8 mouse cellular contexts compared by ENCODE assay signal in genomic region chr17:88325910-88326739, GRCm38 (mm10).
DNase-seq lines count a peak whose midpoint lies in the region; ATAC-seq and TF ChIP-seq lines count a peak whose summit lies in the region.

No protein-coding gene starts in this region.

- WGBS in hindbrain, embryonic 12.5 days = 7% methylated on average over 12 of the region's 12 CpGs
- whole genome bisulfite sequencing in neural tube, embryonic 14.5 days = 7% methylated on average over 12 of the region's 12 CpGs

- peaks cover 38% of the 10 kb centered on the region for H3K4me1 ChIP-seq in hindbrain, embryonic 12.5 days
- H3K4me1 ChIP-seq in neural tube, embryonic 14.5 days (ENCODE audit: control insufficient read depth, insufficient read depth, low read length) = peaks cover 14% of the 10 kb centered on the region; the same call in 1 of the 2 replicates

- peaks cover 59% of the 10 kb centered on the region for H3K27me3 ChIP-seq in hindbrain, embryonic 12.5 days
- 0 out of 2 replicates have a peak, but pooled peaks cover 3% of the 10 kb centered on the region for H3K27me3 ChIP-seq in neural tube, embryonic 14.5 days (ENCODE audit: control insufficient read depth, insufficient read depth, low read length)

- peak; percentile 83 for ATAC-seq in hindbrain, embryonic 12.5 days (ENCODE audit: low FRiP score)
- ATAC-seq in neural tube, embryonic 14.5 days (ENCODE audit: low read depth) = peak; percentile 78

- intact Hi-C loops in left cerebral cortex, adult 2 months (cut with DNase I) = loop anchor here (5.0 kb wide), 1 partner anchor 116 kb away; the partner anchor contains the start of gene Foxn2

- no peak overlapping the region for H3K4me3 ChIP-seq in left cerebral cortex, adult 2 months
- H3K4me3 ChIP-seq in hindbrain, embryonic 12.5 days = no peak overlapping the region
- no peak overlapping the region for H3K4me3 ChIP-seq in neural tube, embryonic 14.5 days (ENCODE audit: low read depth, low read length)

- H3K27ac ChIP-seq in left cerebral cortex, adult 2 months = peak overlapping the region; percentile 70
- H3K27ac ChIP-seq in hindbrain, embryonic 12.5 days = peak overlapping the region; percentile 67
- no peak overlapping the region for H3K27ac ChIP-seq in neural tube, embryonic 14.5 days (ENCODE audit: low read depth, low read length)

- H3K9ac ChIP-seq in hindbrain, embryonic 12.5 days = peak overlapping the region; percentile 27; the same call in 1 of the 2 replicates
- H3K9ac ChIP-seq in neural tube, embryonic 14.5 days (replicated peaks; ENCODE audit: low read depth, low read length) = no peak overlapping the region

- no peak for TF ChIP-seq CTCF in left cerebral cortex, adult 2 months (IDR thresholded peaks at IDR 0.05)

- DNase-seq in left cerebral cortex, adult 2 months (ENCODE audit: extremely low spot score in 1 of 2, low spot score in 2 of 2) = no peak
- DNase-seq in left cerebral cortex, adult 18-20 months (ENCODE audit: low spot score in 2 of 2) = no peak
- DNase-seq in left cerebral cortex, adult 9 months (ENCODE audit: low spot score in 2 of 2) = peak; percentile 55 to 68
- no peak for DNase-seq in adrenal gland, postnatal 4 days (ENCODE audit: low spot score in 2 of 2)
- no peak for DNase-seq in heart, adult 8-10 months (ENCODE audit: low spot score)
- DNase-seq in gastrocnemius, postnatal 4 days (ENCODE audit: low spot score in 2 of 2) = no peak

- H3K9me3 ChIP-seq in hindbrain, embryonic 12.5 days (replicated peaks) = peaks cover 5% of the 10 kb centered on the region
- H3K9me3 ChIP-seq in neural tube, embryonic 14.5 days (ENCODE audit: control insufficient read depth, low read length) = no peaks in the 10 kb centered on the region

- H3K36me3 ChIP-seq in hindbrain, embryonic 12.5 days = no peaks in the 10 kb centered on the region
- no peaks in the 10 kb centered on the region for H3K36me3 ChIP-seq in neural tube, embryonic 14.5 days (ENCODE audit: control insufficient read depth, insufficient read depth, low read length)

- H3K4me2 ChIP-seq in hindbrain, embryonic 12.5 days (replicated peaks) = peak overlapping the region; percentile 29; the same call in 1 of the 2 replicates
- no peak overlapping the region for H3K4me2 ChIP-seq in neural tube, embryonic 14.5 days (ENCODE audit: low read depth, low read length)

Comparison
In these comparisons a context has a peak if more than half of its experiments do, and no peak if none do; other contexts are left out.
1. DNase-seq: peak in left cerebral cortex, adult 9 months (2 of 2); none in left cerebral cortex, adult 2 months (0 of 2), left cerebral cortex, adult 18-20 months (0 of 2), adrenal gland, postnatal 4 days (0 of 2), heart, adult 8-10 months (single experiment) and gastrocnemius, postnatal 4 days (0 of 2).